Mouse (Mus musculus): ENCODE data around the gene Ncl. TPM values are rescaled to one million over a fixed set of nuclear protein-coding genes. Genes with fewer than 3 reads are reported as not detected.
A peak's percentile ranks its signal among the peaks of the same experiment; 100 is the strongest.

The Ncl gene
- polyA plus RNA-seq (2012; rRNA removed) = 8.5 and 9.1 TPM in 2 replicates

- under 1% methylated on average over 102 of the region's 102 CpGs for WGBS
- DNase-seq (ENCODE audit: low read depth in 1 of 2, low spot score in 2 of 2) = peak; percentile 97
- peak within 1 kb of the TSS; percentile 98 for H3K27ac ChIP-seq (ENCODE audit: insufficient read depth, low read length)
- H3K27me3 ChIP-seq (ENCODE audit: control insufficient read depth, insufficient read depth, low read length) = no peaks in the 10 kb centered on the region
- H3K4me3 ChIP-seq (ENCODE audit: extremely low read depth, insufficient read depth, insufficient read length) = peak within 1 kb of the TSS; percentile 92
- TF ChIP-seq POLR2A (IDR thresholded peaks at IDR 0.05; ENCODE audit: low read depth, low read length) = peak; percentile 97
- no peak for TF ChIP-seq CTCF (IDR thresholded peaks at IDR 0.05; ENCODE audit: extremely low read depth, insufficient read depth, insufficient read length, insufficient replicate concordance)
- H3K36me3 ChIP-seq (ENCODE audit: control insufficient read depth, insufficient read depth, low read length) = peaks cover 22% of the 10 kb centered on the region
- H3K4me1 ChIP-seq (ENCODE audit: control insufficient read depth, insufficient read depth, insufficient read length) = peaks cover 6% of the 10 kb centered on the region; the same call in 1 of the 2 replicates
These were observed at the start of gene Ncl for GRCm38 (mm10) chr1:86358906-86359797. Gene Ncl (minus strand): TSS chr1:86359400.

DNA sequence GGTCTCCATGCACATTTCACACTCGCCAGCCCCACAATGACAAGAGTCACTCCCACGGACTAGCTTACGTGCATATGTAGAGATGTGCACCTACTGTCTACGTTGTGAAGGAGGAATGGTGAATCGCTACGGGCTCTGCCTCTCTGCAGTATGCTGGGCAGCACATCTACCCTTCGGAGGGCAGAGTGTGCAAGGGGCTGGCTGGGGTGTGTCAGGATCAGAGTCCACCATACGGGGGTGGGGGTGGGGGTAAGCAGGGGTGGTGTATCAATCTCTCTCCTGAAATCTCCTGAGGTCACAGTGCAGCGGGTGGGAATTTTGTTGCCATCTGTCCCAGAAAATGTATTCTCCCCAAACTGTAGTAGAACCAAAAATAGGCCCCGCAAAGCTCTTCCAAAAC, 49.3 kb upstream of the Ncl start:
- 94% methylated on average over 10 of the region's 10 CpGs for WGBS
- no peaks in the 10 kb centered on the region for H3K27me3 ChIP-seq (ENCODE audit: control insufficient read depth, insufficient read depth, low read length)
- no peaks in the 10 kb centered on the region for H3K36me3 ChIP-seq (ENCODE audit: control insufficient read depth, insufficient read depth, low read length)
- H3K4me1 ChIP-seq (ENCODE audit: control insufficient read depth, insufficient read depth, insufficient read length) = no peaks in the 10 kb centered on the region
- DNase-seq (ENCODE audit: low read depth in 1 of 2, low spot score in 2 of 2) = no peak
- H3K27ac ChIP-seq (ENCODE audit: insufficient read depth, low read length) = no peak overlapping the region
- H3K4me3 ChIP-seq (ENCODE audit: extremely low read depth, insufficient read depth, insufficient read length) = no peak overlapping the region
- TF ChIP-seq POLR2A (IDR thresholded peaks at IDR 0.05; ENCODE audit: low read depth, low read length) (no peak), CTCF (IDR thresholded peaks at IDR 0.05; ENCODE audit: extremely low read depth, insufficient read depth, insufficient read length, insufficient replicate concordance) (no peak)

- Histone ChIP-seq H3K27me3 (ENCODE audit: control insufficient read depth, insufficient read depth, low read length) (no peaks in the 10 kb centered on the region), H3K27ac (ENCODE audit: insufficient read depth, low read length) (0 out of 2 replicates have a peak overlapping the region, but pooled peaks have one; percentile 6), H3K36me3 (ENCODE audit: control insufficient read depth, insufficient read depth, low read length) (no peaks in the 10 kb centered on the region), H3K4me1 (ENCODE audit: control insufficient read depth, insufficient read depth, insufficient read length) (no peaks in the 10 kb centered on the region), H3K4me3 (ENCODE audit: extremely low read depth, insufficient read depth, insufficient read length) (no peak overlapping the region)
- no peak for DNase-seq (ENCODE audit: low read depth in 1 of 2, low spot score in 2 of 2)
- WGBS = 39% methylated on average over 8 of the region's 8 CpGs
- TF ChIP-seq POLR2A (IDR thresholded peaks at IDR 0.05; ENCODE audit: low read depth, low read length) (no peak), CTCF (IDR thresholded peaks at IDR 0.05; ENCODE audit: extremely low read depth, insufficient read depth, insufficient read length, insufficient replicate concordance) (no peak)
These were observed 47.7 kb upstream of the Ncl start for GRCm38 (mm10) chr1:86406914-86407313.

DNA sequence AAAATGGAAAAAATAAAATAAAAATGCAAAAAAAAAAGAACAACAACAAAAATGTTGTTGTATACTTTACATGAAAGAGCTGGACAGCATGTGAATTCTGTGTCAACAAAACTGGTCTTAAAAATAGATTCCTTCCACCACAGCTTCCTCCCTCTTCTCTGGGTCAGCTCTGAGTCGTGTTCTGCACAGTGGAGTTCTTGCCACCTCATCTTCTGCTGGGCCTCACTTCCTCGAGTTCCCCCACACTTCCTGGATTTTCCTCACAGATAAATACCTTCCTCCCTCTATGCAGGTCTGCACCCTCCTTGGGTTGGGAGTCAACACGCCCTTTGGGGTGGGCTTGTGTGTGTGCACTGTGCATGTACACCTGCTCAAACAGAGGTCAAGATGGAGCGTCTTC, 47.1 kb upstream of the Ncl start:
- H3K36me3 ChIP-seq (ENCODE audit: control insufficient read depth, insufficient read depth, low read length) = no peaks in the 10 kb centered on the region
- TF ChIP-seq CTCF (IDR thresholded peaks at IDR 0.05; ENCODE audit: extremely low read depth, insufficient read depth, insufficient read length, insufficient replicate concordance) = no peak
- TF ChIP-seq POLR2A (IDR thresholded peaks at IDR 0.05; ENCODE audit: low read depth, low read length) = no peak
- 0 out of 2 replicates have a peak overlapping the region, but pooled peaks have one; percentile 6 for H3K27ac ChIP-seq (ENCODE audit: insufficient read depth, low read length)
- no peaks in the 10 kb centered on the region for H3K4me1 ChIP-seq (ENCODE audit: control insufficient read depth, insufficient read depth, insufficient read length)
- no peaks in the 10 kb centered on the region for H3K27me3 ChIP-seq (ENCODE audit: control insufficient read depth, insufficient read depth, low read length)
- H3K4me3 ChIP-seq (ENCODE audit: extremely low read depth, insufficient read depth, insufficient read length) = no peak overlapping the region
- no peak for DNase-seq (ENCODE audit: low read depth in 1 of 2, low spot score in 2 of 2)
- WGBS = 46% methylated on average over 4 of the region's 4 CpGs

DNA sequence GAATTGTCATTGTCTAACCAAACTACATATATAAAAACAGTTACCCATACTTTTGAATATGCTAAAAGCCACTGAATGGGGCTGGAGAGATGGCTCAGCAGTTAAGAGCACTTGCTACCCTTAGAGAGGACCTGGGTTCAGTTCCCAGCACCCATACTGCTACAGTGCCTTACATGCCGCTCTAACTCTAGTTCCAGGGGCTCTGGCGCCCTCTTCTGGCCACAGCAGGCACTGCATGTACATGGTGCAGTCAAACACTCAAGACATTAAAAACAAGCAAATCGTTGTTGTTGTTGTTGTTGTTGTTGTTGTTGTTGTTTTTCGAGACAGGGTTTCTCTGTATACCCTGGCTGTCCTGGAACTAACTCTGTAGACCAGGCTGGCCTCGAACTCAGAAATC, 45.6 kb upstream of the Ncl start:
- WGBS = 65% methylated on average over 5 of the region's 5 CpGs
- TF ChIP-seq CTCF (IDR thresholded peaks at IDR 0.05; ENCODE audit: extremely low read depth, insufficient read depth, insufficient read length, insufficient replicate concordance) = peak; percentile 25; the same call in 1 of the 2 replicates
- TF ChIP-seq POLR2A (IDR thresholded peaks at IDR 0.05; ENCODE audit: low read depth, low read length) = no peak
- DNase-seq (ENCODE audit: low read depth in 1 of 2, low spot score in 2 of 2) = no peak

DNA sequence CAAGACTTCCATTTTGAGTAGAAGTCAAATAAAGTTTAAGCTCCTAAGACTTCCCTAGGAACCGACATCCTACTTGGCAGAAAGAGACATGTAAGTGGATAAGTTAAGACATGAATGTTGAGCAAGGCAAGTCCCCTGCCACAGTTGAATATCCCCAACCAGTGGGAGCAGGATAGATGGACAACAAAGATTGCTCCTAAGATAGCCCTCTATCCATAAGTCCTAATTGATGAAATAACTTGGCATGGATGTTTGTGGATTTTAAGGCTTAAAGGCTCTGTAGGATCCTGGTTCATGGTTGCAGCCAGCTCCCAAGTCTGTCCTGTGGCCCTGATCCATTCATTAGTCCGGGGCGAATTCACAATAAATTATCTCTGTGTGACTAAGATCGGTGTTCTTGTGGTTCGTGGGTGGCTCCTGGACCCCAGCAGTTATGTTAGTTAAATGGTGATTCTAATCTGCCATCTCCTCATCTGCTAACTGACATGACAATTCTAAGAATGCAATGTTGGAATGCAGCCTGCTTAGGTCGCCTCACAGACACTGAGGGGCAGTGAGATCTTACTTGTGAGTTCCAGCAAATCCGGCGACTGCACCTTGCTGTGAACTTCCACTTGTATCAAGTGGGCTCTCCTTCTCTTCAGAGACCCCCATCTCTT, 41.0 kb upstream of the Ncl start:
- 70% methylated on average over 8 of the region's 8 CpGs for WGBS
- DNase-seq (ENCODE audit: low read depth in 1 of 2, low spot score in 2 of 2) = no peak
- Histone ChIP-seq H3K36me3 (ENCODE audit: control insufficient read depth, insufficient read depth, low read length) (no peaks in the 10 kb centered on the region), H3K4me3 (ENCODE audit: extremely low read depth, insufficient read depth, insufficient read length) (no peak overlapping the region), H3K4me1 (ENCODE audit: control insufficient read depth, insufficient read depth, insufficient read length) (peaks cover 3% of the 10 kb centered on the region; the same call in 1 of the 2 replicates), H3K27me3 (ENCODE audit: control insufficient read depth, insufficient read depth, low read length) (no peaks in the 10 kb centered on the region), H3K27ac (ENCODE audit: insufficient read depth, low read length) (no peak overlapping the region)
- TF ChIP-seq POLR2A (IDR thresholded peaks at IDR 0.05; ENCODE audit: low read depth, low read length) (no peak), CTCF (IDR thresholded peaks at IDR 0.05; ENCODE audit: extremely low read depth, insufficient read depth, insufficient read length, insufficient replicate concordance) (no peak)

More for the DNA sequence above, 45.6 kb upstream of the Ncl start:
- Histone ChIP-seq H3K27ac (ENCODE audit: insufficient read depth, low read length) (no peak overlapping the region), H3K4me3 (ENCODE audit: extremely low read depth, insufficient read depth, insufficient read length) (no peak overlapping the region), H3K36me3 (ENCODE audit: control insufficient read depth, insufficient read depth, low read length) (no peaks in the 10 kb centered on the region), H3K27me3 (ENCODE audit: control insufficient read depth, insufficient read depth, low read length) (no peaks in the 10 kb centered on the region), H3K4me1 (ENCODE audit: control insufficient read depth, insufficient read depth, insufficient read length) (no peaks in the 10 kb centered on the region)

All from spleen, adult 2 months (tissue).